Mouse (Mus musculus) kidney, adult 18-20 months (tissue): ENCODE measurements around the gene Tnks2.

ENCODE experiments used
- DNase-seq: peaks from one replicate; pipeline ENCODE4 v3.0.0; 2021

Gene Tnks2

GRCm38 (mm10) chr19:36938008-36938407, 104.0 kb downstream of the Tnks2 start:
- DNase-seq: no peak

- no peak for DNase-seq
These were observed 106.0 kb downstream of the Tnks2 start for GRCm38 (mm10) chr19:36940064-36940463.
